Mouse (Mus musculus) hindbrain, embryonic 10.5 days (tissue): ENCODE measurements around the gene 1700003F12Rik. TPM values are rescaled to one million over a fixed set of nuclear protein-coding genes. Genes with fewer than 3 reads are reported as not detected.

Source experiments
- DNase-seq: peaks from one replicate; pipeline ENCODE4 v3.0.0-alpha.2; 2017; ENCODE audit warnings: low spot score
- H3K27ac ChIP-seq: fragments of 300-500 bp; sonication (generic); 2 replicates; pipeline ENCODE4 v1.5.1; 2016; ENCODE audit warnings: mild to moderate bottlenecking, moderate library complexity
- H3K27me3 ChIP-seq: fragments of 300-500 bp; sonication (generic); 2 replicates; pipeline ENCODE4 v1.6.1; 2016; ENCODE audit warnings: mild to moderate bottlenecking; ENCODE audit not compliant: poor library complexity, insufficient read depth, severe bottlenecking
- H3K36me3 ChIP-seq: fragments of 300-500 bp; sonication (generic); 2 replicates; pipeline ENCODE4 v1.6.1; 2016; ENCODE audit warnings: mild to moderate bottlenecking, moderate library complexity
- H3K4me1 ChIP-seq: fragments of 300-500 bp; sonication (generic); replicated peaks from 2 replicates; pipeline ENCODE4 v1.6.1; 2016; ENCODE audit warnings: mild to moderate bottlenecking
- H3K4me3 ChIP-seq: fragments of 300-500 bp; sonication (generic); 2 replicates; pipeline ENCODE4 v1.5.1; 2016; ENCODE audit warnings: mild to moderate bottlenecking, moderate library complexity
- H3K9me3 ChIP-seq: fragments of 300-500 bp; sonication (generic); 2 replicates; pipeline ENCODE4 v1.6.1; 2016; ENCODE audit warnings: mild to moderate bottlenecking, moderate library complexity
- WGBS: fragments of 180-500 bp; shearing (Covaris S2); methylation state at CpG from one replicate; pipeline ENCODE4 v1.1.7; 2016; 5-methylcytosine and 5-hydroxymethylcytosine counted together
- polyA plus RNA-seq: library from polyadenylated mRNA; unstranded; fragments of >200 nt; fragmentation: Nextera tagmentation; extraction: Ambion mirVana; gene quantifications from 2 replicates; pipeline ENCODE4 v1.2.1, GENCODE M21; 2016

Gene 1700003F12Rik
- polyA plus RNA-seq, 1 experiment from 2014 or later = 9.5 TPM

DNA sequence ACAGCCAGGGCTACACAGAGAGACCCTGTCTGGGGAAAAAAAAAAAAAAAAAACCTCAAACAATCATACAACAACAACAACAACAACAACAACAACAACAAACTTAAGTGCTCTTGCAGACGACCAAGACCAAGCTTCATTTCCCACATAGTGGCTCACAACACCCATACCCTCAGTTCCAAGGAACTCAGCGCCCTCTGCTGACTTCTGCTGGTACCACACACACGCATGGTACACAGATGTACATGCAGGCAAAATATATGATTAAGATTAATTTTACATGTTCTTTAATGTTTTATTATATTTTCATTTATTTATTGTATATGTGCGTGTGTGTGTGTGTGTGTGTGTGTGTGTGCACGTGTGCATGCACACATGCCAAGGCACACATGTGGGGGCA lies 39.5 kb downstream of the 1700003F12Rik start:
- H3K27me3 ChIP-seq = no peaks in the 10 kb centered on the region
- H3K4me3 ChIP-seq = no peak overlapping the region
- 68% methylated on average over 5 of the region's 5 CpGs for WGBS
- DNase-seq = peak; percentile 48
- no peaks in the 10 kb centered on the region for H3K9me3 ChIP-seq
- no peak overlapping the region for H3K27ac ChIP-seq
- peaks cover 3% of the 10 kb centered on the region; the same call in 1 of the 2 replicates for H3K36me3 ChIP-seq
- peaks cover 25% of the 10 kb centered on the region for H3K4me1 ChIP-seq

DNA sequence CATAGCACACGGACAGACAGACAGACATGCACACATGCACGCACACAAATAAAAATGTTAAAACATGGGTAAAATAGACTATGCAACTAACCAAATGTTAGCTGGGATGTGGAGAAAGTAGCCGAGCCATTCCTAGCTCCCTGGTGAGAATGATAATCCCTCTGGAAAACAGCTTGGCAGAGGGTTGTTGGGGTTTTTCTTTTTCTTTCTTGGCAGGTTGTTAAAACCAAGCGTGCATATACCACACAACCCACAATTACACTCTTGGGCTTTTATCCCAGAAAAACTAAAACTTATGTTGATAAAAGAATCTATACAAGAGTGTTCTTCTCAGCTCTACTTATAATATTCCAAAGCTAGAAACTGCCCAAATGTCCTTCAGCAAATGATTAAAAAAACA lies 42.2 kb downstream of the 1700003F12Rik start:
- Histone ChIP-seq H3K4me3 (no peak overlapping the region), H3K36me3 (peaks cover 14% of the 10 kb centered on the region; the same call in 1 of the 2 replicates), H3K27me3 (no peaks in the 10 kb centered on the region), H3K27ac (no peak overlapping the region), H3K9me3 (no peaks in the 10 kb centered on the region), H3K4me1 (peaks cover 19% of the 10 kb centered on the region)
- DNase-seq = no peak
- WGBS = 81% methylated on average over 4 of the region's 4 CpGs

DNA sequence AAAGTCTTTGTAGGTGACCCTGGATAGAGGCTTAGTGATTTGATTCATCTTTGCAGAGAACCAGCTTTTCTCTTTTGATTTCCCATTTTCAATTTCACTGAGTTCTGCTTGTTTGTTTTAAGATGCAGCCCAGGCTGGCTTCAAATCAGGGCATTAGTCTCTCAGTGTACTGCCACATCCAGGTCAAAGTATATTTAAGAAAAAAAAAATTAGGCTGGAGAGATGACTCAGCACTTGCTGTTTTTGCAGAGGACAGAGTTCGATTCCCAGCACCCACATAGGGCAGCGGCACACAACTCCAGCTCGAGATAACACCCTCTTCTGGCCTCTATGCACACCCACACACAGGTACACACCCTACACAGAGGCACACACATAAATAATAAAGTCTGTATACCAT lies 44.4 kb downstream of the 1700003F12Rik start:
- no peak for DNase-seq
- H3K9me3 ChIP-seq = no peaks in the 10 kb centered on the region
- H3K27me3 ChIP-seq = no peaks in the 10 kb centered on the region
- H3K4me1 ChIP-seq = no peaks in the 10 kb centered on the region
- no peak overlapping the region for H3K27ac ChIP-seq
- H3K36me3 ChIP-seq = peaks cover 16% of the 10 kb centered on the region; the same call in 1 of the 2 replicates
- 86% methylated on average over 3 of the region's 3 CpGs for WGBS
- no peak overlapping the region for H3K4me3 ChIP-seq

DNA sequence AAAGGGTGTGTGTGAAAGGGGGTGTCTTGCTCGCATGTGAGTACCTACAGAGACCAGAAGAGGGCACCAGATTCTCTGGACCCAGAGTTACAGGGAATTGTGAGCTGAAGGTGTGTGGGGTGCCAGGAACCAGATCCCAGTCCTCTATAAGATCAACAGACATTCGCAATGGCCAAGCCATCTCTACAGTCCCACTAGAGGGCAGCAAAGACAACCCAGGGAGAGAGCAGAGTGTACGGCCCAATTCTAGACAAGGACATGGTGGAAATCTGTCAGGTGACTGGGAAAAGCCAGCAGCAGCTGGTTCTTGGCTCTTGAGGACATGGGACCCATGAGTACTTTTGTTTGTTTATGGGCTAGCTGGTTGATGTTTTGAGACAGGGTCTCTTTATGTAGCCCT lies 46.1 kb downstream of the 1700003F12Rik start:
- no peaks in the 10 kb centered on the region for H3K27me3 ChIP-seq
- H3K36me3 ChIP-seq = peaks cover 13% of the 10 kb centered on the region; the same call in 1 of the 2 replicates
- no peaks in the 10 kb centered on the region for H3K9me3 ChIP-seq
- H3K4me3 ChIP-seq = no peak overlapping the region
- H3K4me1 ChIP-seq = no peaks in the 10 kb centered on the region
- 71% methylated on average over 3 of the region's 3 CpGs for WGBS
- DNase-seq = no peak
- no peak overlapping the region for H3K27ac ChIP-seq

DNA sequence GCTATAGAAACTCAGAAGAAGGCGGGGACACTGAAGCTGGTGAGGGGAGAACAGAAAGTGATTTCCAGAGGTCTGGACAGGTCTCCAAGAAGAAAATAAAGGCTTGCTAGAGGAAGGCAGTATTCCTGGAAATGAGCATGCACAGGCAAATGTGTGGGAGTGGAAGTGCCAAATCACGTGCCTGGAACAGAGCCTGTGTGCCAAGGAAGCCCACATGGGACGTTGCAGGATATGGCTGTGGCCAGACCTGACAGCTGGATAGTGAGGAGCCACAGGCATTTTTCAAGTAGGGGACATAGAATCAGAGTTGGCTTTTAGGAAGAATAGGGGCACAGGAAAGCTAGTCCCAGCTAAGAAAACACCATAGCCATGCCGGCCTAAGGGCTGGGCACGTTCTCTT lies 48.9 kb downstream of the 1700003F12Rik start:
- H3K27ac ChIP-seq = no peak overlapping the region
- WGBS = 84% methylated on average over 5 of the region's 5 CpGs
- no peaks in the 10 kb centered on the region for H3K4me1 ChIP-seq
- no peak overlapping the region for H3K4me3 ChIP-seq
- no peaks in the 10 kb centered on the region for H3K27me3 ChIP-seq
- DNase-seq = no peak
- H3K36me3 ChIP-seq = peaks cover 13% of the 10 kb centered on the region; the same call in 1 of the 2 replicates
- H3K9me3 ChIP-seq = no peaks in the 10 kb centered on the region

DNA sequence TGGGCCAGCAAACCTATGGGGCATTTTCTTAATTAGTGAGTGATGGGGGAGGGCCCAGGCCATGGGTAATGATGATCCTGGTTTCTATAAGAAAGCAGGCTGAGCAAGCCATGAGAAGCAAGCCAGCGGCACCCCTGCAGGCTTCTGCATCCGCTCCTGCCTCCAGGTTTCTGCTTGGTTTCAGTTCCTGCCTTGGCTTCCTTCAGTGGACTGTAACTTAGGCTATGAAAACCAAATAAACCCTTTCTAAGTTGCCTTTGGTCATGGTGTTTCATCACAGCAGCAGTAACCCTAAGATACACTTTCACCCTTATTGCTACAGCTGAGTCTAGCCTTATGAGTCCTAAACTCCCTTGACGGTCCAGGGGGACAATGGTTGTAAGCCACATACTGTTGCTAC lies 50.5 kb downstream of the 1700003F12Rik start:
- 87% methylated on average over 3 of the region's 3 CpGs for WGBS

More for the DNA sequence above, 50.5 kb downstream of the 1700003F12Rik start:
- no peak overlapping the region for H3K4me3 ChIP-seq
- H3K36me3 ChIP-seq = peaks cover 13% of the 10 kb centered on the region; the same call in 1 of the 2 replicates
- no peak overlapping the region for H3K27ac ChIP-seq
- DNase-seq = no peak
- no peaks in the 10 kb centered on the region for H3K4me1 ChIP-seq
- H3K9me3 ChIP-seq = no peaks in the 10 kb centered on the region
- H3K27me3 ChIP-seq = no peaks in the 10 kb centered on the region

Other genes with a start within 250 kb of the 1700003F12Rik start
- not detected in 2 replicates for gene Bpifb9b, start 239.9 kb upstream of the 1700003F12Rik start, polyA plus RNA-seq
- 13.9 and 16.0 TPM in 2 replicates for gene Cdk5rap1, start 174.1 kb upstream of the 1700003F12Rik start, polyA plus RNA-seq
- 5.3 and 7.9 TPM in 2 replicates for gene Snta1, start 139.0 kb upstream of the 1700003F12Rik start, polyA plus RNA-seq
- 79.1 and 84.9 TPM in 2 replicates for gene Cbfa2t2, start 110.6 kb upstream of the 1700003F12Rik start, polyA plus RNA-seq
- gene Actl10, start 4.7 kb downstream of the 1700003F12Rik start, polyA plus RNA-seq = 0.60 and 1.3 TPM in 2 replicates
- 9.8 and 16.0 TPM in 2 replicates for gene Necab3, start 11.8 kb downstream of the 1700003F12Rik start, polyA plus RNA-seq
- 41.4 and 43.8 TPM in 2 replicates for gene E2f1, start 22.8 kb downstream of the 1700003F12Rik start, polyA plus RNA-seq
- 14.5 and 16.9 TPM in 2 replicates for gene Pxmp4, start 56.6 kb downstream of the 1700003F12Rik start, polyA plus RNA-seq
- 1.3 and 1.4 TPM in 2 replicates for gene Zfp341, start 66.2 kb downstream of the 1700003F12Rik start, polyA plus RNA-seq
- gene 4930519P11Rik, start 66.4 kb downstream of the 1700003F12Rik start, polyA plus RNA-seq = 0.36 TPM in 1 of 2 replicates, not detected in the other
- 13.3 and 18.1 TPM in 2 replicates for gene Chmp4b, start 104.6 kb downstream of the 1700003F12Rik start, polyA plus RNA-seq
- gene Gm14214, start 222.9 kb downstream of the 1700003F12Rik start, polyA plus RNA-seq = not detected in 2 replicates
- gene Raly, start 244.0 kb downstream of the 1700003F12Rik start, polyA plus RNA-seq = 52.8 and 77.6 TPM in 2 replicates
- gene a, start 244.3 kb downstream of the 1700003F12Rik start, polyA plus RNA-seq = 1.0 and 1.7 TPM in 2 replicates